Mouse (Mus musculus): ENCODE results near the gene Nxpe2.

Gene Nxpe2

DNA sequence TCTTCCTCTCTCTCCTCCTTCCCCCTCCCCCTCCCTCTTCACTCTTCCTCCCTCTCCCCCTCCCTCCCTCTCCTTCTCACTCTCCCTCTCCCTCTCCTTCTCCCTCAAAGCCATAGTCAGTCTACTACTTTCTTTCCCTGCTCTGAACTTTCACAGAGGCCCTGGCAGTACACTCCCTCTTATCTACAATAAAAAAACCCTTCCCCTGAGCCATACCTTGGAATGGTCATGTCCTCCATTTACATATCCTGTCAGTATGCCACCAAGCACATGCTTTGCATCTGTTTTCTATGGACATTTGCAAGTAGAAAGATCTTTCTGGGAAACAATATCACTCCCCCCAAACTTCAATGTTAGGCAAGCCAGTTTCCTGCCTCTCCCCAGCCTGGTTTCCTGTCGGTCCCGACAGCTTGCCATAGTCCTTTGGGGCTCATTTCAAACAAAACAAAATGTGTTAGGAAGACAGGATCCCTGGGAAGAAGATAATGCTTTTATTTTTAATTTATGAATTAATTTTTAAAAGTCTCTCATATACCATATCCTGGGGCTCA, at the start of gene Nxpe2:
Gene Nxpe2, minus strand, starts transcription at position 307 of the 551 bp plus-strand sequence.
- peak; percentile 96 for DNase-seq

GRCm38 (mm10) chr9:48389983-48390382, 36.7 kb upstream of the Nxpe2 start:
- peak; percentile 39 for DNase-seq

DNA sequence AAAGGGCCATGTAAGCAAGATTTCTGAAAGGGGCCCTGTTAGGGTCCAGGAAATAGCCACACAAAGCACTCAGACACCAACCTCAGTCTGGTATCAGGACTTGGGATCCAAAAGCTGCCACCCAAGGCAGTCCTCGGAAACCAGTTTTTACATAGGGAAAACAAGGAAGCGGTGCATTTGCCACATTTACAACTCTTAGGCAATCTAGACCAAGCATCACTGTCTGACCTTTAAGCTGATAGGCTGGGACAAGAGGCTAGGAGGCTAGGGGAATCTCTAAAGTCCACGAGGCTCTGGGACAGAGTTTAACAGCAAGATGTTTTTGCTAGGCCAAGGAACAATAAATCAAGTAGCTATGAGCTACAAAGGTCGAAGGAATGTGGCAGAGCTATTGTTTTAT, 35.2 kb upstream of the Nxpe2 start:
- peak; percentile 79 for DNase-seq

- DNase-seq: no peak
These were observed 21.1 kb upstream of the Nxpe2 start for GRCm38 (mm10) chr9:48374357-48374756.

DNA sequence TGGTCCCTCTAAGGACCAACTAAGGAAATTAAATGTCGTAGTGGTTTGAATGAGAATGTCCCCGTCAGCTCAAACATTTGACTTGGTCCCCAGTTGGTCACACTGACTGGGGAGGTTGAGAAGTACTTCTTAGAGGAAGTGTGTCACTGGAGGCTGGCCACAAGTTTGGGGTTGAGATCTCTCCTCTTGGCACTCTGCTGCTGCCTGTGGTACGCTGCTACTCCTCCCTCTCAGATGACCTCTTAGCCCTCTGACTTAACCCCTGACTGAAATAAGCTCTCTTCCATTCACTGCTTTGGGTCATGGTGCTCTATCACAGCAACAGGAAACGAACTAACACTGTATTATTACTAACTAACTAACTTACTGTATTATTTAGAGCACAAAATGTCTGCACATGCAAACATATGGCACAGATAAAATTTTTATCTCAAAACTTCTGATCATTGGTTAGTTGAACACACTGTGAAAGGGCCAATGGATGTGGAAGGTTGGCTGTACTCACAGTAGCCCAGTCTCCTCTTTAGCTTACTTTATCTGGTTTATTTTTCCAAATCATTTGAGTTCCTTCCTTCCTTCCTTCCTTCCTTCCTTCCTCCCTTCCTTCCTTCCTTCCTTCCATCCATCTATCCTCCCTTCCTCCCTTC, 20.1 kb upstream of the Nxpe2 start:
- DNase-seq: peak; percentile 40

DNA sequence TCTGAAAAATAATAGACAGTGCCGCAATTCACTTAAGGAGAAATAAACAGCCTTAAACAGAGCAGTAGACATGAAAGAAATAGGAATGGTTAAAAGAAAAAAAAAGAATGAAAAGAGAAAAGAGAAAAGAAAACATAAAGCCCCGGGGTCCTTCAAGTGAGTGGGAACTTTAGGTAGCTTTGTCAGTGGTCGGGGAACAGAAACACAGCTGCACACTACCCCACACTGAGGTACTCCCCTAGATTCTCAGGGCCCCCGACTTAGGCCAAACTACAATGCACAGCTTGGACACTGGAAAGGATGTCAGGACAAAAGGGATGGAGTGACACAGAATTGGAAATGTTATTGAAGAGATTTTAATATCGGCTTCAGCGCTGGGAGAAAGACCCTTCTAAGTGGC, 9.5 kb upstream of the Nxpe2 start:
- no peak for DNase-seq

GRCm38 (mm10) chr9:48361815-48362631, 8.8 kb upstream of the Nxpe2 start:
- DNase-seq: no peak

DNA sequence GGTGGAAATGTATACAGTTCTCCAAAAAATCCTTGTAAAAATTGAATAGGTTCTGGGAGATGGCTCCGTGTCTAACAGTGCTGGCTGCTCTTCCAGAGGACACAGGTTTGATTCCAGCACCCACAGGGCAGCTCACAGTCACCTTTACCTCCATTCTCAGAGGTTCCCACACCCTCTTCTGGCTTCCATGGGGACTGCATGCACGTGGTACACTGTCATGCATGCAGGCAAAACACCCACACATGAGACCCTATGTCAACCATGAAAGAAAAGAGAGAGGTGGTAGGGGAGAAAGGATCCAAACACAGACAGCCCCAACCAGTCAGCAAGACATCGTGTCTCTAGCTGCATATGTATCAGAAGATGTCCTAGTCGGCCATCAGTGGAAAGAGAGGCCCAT, 7.6 kb upstream of the Nxpe2 start:
- DNase-seq: no peak

- DNase-seq: no peak
These were observed 3.8 kb upstream of the Nxpe2 start for GRCm38 (mm10) chr9:48357097-48357496.

DNA sequence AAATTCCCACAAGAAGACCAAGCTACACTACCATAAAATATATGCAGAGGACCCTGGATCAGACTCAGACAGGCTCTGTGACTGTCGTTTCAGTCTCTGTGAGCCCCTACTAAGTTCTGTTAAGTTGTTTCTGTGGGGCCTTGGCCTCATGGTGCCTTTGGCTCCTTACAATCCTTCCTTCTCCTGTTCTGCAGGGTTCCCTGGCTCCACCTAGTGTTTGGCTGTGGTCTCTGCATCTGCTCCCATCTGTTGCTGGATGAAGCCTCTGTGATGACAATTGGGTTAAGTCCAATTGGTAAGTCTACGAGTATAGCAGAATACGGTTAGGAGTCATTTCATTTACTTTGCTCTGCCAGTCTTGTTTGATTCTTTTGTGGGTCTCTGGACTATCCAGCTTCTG, 1.5 kb upstream of the Nxpe2 start:
- DNase-seq: peak; percentile 98

- peak; percentile 91 for DNase-seq
These were observed 868 bp upstream of the Nxpe2 start for GRCm38 (mm10) chr9:48354122-48354521.

DNA sequence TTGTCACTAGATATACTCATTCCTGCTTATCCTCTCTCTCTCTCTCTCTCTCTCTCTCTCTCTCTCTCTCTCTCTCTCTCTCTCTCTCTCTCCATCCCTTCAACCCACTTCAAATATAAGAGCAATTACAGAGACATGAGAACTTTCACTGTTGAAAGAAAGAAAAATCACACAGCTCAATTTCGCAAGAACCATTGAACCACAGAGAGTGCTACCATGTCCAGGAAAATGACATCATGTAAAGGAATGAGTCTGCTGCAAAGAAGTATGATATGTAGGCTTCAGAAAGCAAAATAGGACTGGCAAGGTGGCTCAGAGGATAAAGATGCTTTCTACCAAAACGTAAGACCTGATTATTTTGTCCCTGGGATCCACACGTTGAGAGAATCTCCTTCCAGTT, 7.4 kb downstream of the Nxpe2 start:
- DNase-seq: no peak

- DNase-seq: no peak
These were observed 7.8 kb downstream of the Nxpe2 start for GRCm38 (mm10) chr9:48345456-48345855.

GRCm38 (mm10) chr9:48340708-48341380, 12.4 kb downstream of the Nxpe2 start:
- no peak for DNase-seq

DNA sequence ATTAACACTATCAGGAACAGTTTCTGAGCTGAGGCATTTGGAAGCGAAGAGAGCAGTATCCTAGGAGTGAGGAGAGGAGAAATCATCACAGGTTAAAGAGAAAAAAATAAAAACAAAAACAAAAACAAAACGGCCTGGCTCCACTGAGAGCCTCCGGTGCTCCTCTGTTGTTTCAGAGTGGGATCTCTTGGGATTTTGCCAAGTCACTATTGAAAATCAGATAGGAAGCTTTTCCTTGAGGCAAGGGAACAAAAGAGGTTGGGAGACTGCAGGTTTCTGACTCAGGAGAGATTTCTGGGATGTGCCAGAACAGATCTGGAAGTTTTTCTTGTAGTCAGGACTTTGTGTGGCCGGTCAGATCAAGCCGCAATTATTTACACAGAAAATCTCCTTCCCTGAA, 13.7 kb downstream of the Nxpe2 start:
- no peak for DNase-seq

DNA sequence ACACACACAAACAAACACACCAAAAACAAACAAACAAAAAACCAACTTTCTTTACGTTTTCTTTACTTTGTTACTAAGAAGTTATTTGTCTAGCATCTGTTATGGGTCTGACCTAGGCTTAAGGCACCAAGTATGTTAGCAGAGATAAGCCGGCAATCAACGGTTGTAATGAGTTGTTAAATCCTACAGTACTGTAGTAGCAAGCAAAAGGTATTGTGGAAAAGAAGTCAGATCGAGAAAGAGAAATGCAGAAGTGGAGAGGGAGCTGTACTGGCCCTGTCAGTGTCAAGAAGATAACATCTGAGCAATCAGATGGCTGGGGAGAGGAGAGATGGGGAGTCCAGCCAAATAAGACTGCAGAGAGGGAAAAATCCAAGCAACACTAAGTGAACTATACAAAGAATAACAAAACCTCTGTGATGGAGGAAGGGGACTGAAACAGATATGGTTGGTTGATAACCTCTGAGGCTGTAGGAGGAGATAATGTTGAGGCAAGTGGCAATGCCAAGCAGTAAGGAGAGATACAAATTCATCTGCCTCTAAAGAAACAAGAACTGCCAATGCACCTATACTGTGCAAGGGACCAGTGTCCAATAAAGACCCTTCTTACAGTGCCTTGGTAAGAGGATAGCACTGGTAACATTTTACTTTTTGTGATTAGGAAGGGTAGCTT, 14.3 kb downstream of the Nxpe2 start:
- no peak for DNase-seq

GRCm38 (mm10) chr9:48329597-48329996, 23.7 kb downstream of the Nxpe2 start:
- peak; percentile 53 for DNase-seq

DNA sequence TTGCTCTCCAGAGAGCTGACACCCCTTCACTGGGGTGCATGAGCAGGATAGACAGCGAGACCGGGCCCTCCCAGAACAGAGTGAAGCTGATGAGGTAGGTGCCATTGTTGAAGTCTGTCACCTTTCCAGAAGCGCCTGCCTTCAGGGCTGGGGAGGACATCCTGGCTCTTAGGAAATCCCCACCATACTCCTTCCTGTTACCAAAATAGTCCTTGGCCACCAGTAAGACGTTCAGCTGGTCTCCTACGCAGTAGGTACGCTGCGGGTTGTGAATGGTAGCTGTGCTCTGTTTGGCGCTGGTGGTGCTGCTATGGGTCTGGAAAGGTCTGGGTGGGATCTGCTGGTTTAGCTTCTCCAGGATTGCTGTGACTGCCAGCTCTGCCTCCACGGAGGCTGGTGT, 26.9 kb downstream of the Nxpe2 start:
- peak; percentile 98 for DNase-seq

DNA sequence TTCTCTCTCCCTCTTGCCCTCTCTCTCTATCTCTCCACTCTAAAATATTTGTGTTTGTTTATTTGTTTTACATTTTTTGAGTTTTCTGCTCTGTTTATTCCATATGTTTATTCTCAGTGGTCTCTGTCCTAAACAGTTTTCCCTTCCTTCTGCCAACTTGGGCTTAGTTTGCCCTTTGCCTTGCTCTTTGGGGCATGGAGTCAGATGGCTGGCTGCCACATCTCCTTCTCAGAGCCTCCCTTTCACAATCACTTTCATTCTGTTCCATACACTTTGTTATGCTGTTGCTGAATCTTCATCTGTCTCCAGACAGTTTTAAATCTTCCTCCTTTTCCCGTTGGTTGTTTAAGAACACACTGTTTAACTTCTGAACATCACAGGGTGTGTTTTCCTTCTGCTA, 37.4 kb downstream of the Nxpe2 start:
- DNase-seq: no peak

DNA sequence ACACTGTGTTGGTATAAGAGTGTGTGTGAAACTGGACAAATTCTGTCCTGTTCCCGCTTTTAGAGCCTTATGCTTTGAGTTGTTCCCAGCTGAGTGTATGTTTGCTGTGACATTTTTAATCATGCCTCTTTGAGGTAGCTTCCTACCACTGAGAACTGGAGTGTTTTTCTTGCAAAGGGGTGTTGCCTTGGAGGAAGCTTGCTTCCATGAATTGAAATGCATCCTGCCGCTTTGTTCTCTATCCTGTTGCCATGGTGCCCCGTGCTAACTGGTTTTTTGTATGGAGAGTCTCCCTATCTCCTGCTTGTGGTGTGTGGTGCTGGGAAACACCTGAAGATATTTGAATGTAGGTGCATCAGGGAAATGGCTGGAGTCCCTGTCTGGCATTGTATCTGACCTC, 39.1 kb downstream of the Nxpe2 start:
- DNase-seq: peak; percentile 98

DNA sequence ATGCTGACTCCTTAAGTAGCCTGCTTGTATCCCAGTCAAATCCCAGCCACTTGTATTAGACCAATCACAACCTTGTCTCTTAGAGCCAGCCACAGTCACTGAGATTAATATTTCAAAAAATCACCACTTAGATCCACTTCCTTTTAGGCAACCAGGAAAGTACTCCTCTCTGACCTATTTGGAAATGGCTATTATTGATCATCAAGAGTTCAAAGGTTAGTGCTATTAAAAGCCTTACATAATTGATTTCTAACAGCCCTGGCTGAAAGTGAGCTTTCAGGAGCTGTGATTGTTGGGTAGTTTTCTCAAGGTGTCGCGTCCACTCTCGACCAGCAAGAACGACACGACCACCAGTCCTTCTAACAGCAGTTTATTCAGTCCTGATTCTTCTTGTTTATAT, 42.0 kb downstream of the Nxpe2 start:
- no peak for DNase-seq

DNA sequence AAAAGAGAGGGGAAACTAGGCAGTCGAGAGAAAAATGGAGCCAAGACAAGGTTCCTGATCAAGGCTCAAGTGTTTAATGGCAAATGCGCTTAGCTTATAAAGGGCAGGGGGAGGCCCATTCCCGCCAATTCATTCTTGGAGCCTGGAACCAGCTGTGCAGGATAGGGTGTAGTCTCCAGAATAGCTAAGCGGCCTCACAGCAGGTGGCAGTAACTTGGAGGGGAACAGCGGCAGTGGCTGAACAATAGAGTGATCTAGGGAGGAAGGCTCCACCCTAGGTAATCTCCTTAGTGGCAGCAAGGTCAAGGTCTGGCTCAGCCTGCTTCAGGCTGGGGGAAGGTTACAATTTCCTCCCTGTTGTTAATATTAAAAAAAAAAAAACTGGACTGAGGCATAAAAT, 49.7 kb downstream of the Nxpe2 start:
- DNase-seq: peak; percentile 98

DNA sequence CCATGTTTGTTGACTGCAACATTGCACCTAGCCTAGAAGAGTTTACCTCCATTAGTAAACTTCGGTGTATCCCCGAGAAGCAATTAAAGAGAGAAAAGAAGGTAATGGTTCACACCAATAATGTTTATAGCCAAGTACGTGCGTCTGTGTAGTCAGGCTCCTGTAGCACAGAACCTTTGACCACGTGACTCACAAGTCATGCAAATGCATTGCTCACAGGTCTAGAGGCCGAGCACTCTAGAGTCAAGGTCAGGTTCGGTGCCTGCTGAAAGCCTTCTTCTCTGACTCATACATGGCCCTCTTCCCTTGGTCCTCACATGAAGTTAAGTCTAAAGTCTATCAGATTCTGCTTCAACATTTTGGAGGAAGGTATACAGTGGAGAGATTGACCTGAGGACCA, 54.3 kb downstream of the Nxpe2 start:
- peak; percentile 48 for DNase-seq

Measured in heart, adult 11 months (tissue).